Mouse (Mus musculus): Measurements from ENCODE around the gene Caap1. TPM values are rescaled to one million over a fixed set of nuclear protein-coding genes. Genes with fewer than 3 reads are reported as not detected.

Gene Caap1
- 1 to 10 TPM; 8.9 to 9.4 TPM for total RNA-seq (2021)
- long read RNA-seq, experiment 1, transcript Caap1-201 (6 exons, 2,107 nt), result major isoform, 20 of 23 reads
- long read RNA-seq, experiment 1, partial matches to known transcripts, result 2 of 23 reads
- long read RNA-seq, experiment 1, other reads (novel, unspliced or antisense), result 1 of 23 reads
- long read RNA-seq, experiment 2, transcript Caap1-201 (6 exons, 2,107 nt), result major isoform, 11 of 15 reads
- long read RNA-seq, experiment 2, partial matches to known transcripts, result 0 of 15 reads
- long read RNA-seq, experiment 2, other reads (novel, unspliced or antisense), result 3 of 15 reads

DNA sequence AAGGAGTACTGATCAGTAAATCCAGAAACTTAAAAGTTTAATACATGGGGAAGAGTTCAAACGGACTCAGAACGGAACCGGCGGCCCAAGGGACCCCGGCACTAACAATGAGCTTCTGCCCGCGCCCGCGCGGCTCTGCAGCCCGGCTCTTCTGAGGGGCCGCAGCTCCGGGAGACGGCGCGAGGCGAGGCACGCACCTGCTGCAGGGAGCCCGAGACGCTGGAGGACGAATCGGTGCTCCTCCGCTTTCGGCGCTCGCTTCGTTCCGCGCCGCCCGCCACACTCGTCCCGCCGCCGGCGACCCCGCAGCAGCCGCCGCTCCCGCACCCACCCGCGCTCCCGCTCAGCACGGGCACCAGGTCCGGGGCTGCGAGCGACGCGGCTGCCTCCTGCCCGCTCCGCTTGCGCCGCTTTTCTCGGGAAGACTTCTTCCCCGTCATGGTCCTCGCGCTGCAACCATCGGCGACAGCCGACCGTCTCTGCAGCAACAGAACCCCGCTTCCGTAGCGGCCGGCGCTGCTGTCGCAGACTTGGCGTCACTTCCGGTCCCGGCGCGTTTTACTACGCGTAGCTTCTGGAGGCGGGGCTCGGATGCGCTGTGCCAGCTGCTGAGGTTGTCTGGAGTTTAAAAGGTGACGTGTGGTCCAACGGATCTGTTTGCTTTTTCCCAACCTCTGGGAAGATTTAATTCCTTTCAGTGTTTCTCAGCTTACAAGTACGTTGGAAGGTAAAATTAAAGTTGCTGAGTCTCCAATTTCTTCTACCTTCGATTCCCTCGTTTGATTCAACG is at the start of gene Caap1, which contains the start of gene Gm10306:
Gene Caap1, minus strand, starts transcription at position 532 of the 790 bp plus-strand sequence.
Gene Gm10306, plus strand, starts transcription at position 282 of the 790 bp plus-strand sequence.
- peak; percentile 98 for DNase-seq

DNA sequence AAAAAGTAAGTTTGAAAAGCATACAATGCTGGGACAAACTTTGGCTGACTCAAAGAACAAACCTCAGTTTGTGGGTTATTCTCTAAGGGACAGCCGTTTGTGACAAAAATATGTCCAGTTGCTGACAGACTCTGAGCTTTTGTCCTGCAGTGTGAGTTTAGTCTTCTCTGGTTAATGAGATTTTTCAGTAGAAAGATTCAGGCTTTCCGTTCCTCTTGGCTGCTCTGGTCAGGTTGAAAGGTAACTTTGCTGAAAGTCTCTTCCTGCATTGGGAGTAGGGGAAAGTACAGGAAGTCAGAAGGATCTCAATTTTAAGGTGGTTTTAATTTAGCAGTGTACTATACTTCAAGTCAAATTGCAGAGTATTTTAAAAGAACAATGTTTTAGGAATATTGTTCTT is 49.0 kb upstream of the Caap1 start:
- DNase-seq, result no peak

DNA sequence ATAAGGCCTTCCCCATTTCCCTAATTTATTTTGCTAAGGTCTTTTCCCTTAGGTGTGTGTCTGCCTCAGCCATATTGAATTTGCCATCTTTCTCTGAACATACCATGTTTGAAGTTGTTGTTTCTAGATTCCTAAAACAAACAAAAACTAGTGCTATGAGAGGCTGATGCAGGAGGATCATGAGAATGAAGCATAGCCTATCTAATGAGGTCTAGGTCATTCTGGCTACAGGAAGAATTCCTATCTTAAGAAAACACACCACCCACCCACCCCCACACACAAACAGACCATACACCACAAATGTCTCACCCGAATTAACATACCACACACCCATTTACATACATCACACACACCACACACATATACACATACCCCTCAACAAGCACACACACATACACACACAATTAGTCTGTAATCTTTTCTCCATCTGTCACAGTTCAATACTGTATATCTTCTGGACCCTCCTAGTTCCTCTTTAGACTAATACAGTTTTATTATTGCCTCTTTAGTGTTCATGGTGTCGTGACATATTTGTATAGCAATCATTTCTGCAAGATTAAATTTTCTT is 47.9 kb upstream of the Caap1 start:
- no peak for DNase-seq

DNA sequence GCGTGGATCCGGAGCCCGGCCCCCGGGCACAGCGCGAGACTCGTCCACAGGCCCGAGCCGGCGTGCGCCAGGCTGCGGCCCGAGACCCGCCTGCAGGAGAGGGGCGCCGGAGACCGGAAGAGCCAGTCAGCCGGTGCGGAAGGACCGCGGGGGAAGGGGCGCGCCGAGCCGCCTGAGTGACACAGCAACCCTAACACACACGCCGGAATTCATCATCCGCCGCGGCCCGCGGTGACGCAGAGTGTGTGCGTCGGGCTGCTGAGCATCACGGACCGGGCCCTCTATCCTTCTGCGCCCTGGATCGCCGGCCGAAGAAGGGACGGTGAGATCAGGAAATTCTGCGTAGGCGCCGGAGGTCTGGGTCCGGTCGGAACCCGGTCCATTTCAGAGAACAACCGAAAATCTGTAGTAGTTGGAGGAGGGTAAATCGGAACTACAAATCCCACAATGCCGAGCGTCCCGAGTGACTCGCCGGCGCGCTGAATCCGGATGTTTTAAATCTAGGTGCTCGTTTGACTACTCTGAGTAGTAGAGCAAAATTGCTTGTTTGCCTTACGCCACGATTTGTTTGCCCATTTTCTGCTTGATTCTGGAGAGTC is 46.5 kb upstream of the Caap1 start, which contains the start of gene Plaa:
Gene Plaa, minus strand, starts transcription at position 214 of the 599 bp plus-strand sequence.
- peak; percentile 93 for DNase-seq

DNA sequence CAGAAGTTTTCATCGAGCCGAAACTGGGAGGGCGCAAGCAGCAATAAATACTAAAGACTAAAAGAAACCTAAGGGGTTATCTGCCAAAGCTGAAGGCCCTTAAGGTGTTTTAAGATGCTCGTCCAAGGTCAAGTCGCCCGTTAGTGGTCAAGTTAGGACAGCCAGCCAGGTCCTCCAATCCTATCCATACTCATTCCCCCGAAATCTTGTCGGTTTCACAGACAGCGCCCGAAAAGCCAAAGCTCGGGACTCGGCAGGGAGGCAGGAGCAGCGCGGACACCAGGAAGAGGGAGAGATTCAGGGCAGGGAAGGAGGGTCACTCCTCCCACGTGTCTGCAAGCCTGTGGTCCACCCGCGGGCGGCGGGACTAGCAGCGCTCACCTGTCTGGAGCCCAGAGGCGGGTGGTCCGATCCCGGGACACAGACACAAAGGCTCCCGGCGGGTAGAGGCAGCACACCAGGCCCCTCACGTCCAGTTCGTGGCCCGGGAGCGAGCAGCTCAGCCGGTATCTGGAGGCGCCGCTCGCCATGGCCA is 46.0 kb upstream of the Caap1 start:
- DNase-seq, result peak; percentile 65

DNA sequence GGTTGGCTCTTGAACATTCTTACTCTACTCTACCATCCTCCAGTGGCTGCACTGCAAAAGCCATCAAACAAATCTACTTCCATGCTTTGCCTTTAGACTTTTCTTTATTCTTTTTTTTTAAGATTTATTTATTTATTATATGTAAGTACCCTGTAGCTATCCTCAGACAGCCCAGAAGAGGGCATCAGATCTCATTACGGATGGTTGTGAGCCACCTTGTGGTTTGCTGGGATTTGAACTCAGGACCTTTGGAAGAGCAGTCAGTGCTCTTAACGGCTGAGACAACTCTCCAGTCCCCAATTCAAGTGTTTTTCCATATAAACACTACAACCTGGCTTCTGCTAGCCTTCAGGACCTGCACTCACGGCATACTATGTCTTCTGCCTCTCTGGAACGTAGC is 44.8 kb upstream of the Caap1 start:
- DNase-seq, result no peak

DNA sequence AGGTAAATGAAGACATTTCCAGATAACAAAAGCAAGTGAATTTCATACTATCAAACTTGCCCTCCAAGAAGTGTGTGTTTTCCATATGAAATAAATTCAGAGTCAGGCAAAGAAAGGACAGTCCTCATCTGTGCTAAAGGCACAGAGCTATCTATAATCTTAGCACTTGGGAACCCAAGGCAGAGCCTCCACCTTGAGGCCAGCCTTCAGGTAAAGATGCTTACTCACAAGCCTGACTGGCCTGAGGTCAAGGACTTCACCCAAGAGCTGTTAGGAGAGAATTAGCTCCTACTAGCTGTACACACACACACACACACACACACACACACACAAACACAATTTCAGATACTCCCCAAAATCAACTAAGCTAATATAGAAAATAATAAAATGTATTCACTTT is 36.1 kb upstream of the Caap1 start:
- no peak for DNase-seq

DNA sequence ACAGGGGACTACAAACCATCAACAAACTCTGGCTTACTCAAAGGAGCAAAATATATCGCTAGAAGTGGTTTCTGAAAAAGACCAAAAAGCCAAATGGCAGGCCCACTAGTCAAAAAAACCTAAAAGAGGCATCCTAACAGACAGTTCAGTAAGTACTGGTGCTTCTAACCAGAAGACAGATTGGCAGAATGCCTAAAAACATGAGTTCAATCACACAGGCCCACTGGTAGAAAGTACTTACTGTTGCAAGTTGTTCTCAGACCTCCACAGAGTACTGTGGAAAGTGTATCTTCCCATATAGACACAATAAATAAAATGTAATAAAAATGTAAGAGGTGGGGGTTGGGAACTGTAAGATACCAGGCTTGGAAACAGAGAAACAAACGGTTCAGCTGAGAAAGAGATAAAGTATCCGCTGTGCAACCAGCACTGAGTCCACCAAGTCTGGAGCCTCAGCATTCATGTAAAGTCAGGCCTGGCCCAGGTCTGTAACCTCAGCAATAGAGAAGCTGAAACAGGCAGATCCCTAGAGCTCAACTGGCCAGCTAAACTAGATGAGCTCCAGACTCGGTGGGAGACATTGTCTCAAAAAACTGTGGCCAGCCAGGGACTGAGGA is 35.3 kb upstream of the Caap1 start:
- no peak for DNase-seq

DNA sequence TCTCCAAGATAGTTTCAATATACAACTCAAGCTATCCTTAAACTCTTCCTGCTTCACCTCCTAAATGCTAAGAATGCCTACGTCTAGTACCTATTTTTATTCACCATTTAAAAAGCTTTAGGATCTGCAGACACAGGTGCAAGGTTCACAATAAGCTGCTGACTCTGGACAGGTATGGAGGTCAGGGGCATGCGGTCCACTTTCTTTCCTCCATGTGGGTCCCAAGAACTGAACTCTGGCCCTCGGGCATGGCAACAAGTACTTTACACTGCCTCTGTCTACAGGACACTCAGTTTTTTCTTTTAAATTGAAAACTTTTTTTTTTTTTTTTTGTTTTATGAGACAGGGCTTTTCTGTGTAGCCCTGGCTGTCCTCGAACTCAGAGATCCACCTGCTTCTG is 16.1 kb upstream of the Caap1 start:
- DNase-seq, result no peak

DNA sequence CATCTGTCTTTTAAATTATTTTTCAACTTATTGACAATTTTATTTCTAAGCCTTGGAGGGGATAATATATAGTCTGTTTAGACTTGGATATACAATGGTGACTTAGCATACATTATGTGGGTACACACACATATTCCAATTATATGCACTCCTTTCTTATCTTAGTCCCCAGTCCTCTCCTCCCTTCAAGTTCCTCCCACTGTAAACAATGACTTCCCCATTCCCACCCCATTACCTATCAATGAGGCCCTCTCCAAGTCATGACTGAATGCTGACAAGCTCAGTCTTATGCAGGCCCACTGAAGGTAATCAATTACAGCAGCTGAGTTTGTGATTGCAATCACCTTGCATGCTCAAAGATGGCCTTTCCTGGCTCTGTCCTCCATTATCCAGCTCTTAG is 7.7 kb upstream of the Caap1 start:
- DNase-seq, result no peak

DNA sequence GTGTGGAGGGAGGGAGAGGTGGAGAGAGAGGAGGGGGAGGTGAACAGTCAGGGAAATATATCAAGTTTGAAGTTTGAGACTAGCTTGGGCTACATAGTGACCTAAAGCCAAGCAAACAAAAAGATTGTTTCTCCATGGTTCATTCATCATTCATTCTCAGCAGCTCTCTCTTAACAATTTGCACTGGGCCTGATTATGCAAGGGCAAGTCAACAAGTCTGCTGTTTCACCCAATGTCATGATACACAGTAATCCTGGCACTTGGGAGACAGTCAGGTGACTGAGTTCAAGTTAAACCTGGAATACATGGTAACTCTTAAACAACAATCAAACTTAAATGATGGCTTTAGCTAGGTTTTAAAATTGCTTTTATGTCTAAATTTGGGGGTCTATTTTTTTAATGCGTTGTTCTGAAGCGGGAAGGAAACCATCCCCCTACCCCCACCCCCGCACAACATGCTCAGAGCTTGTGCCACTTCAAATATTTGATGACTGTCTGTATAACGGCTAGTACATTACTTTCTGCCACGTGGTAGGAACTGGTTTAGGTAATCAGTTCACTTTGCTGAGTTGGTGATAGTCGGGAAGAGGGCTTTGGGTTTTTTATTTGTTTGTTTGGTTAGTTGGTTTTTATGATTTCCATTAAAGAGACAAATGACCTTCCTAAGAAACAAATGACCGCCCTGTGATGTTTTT is 5.5 kb upstream of the Caap1 start:
- no peak for DNase-seq

DNA sequence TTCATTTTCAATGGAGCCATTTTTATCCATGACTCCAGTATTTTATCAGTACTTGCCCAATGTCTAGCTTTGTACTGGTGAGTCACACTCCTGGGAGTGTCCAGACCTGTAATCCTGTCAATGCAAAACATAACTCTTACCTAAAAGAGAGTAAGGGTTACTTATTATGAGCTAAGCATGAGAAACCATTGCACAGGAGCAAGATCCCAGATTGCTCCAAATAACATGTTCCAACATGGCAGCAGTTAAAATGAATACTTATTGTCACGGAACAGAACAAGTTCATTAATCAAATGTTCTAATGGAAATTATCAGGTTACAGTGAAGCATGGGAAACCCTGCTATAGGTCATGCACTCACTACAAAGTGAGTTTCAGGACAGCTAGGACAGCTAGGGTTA is 3.7 kb upstream of the Caap1 start:
- no peak for DNase-seq

DNA sequence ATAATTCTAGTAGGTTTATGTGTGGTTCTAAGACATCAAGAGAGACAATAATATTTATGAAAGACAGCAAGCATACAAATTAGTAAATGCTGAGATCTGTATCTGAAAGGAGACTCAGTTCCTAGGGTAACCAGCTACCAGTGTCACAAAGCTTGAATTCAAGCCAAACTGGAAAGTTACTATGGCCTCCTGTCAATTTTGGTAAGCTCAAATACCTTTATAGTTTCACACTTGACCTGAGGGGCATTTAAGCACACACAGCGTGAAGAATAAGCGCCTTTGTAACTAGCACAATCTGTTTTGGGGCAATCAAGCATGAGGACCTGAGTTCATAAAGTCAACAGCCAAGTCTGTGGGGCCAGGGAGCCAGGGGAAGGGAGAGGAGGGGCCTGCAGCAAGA is 2.7 kb upstream of the Caap1 start:
- no peak for DNase-seq

DNA sequence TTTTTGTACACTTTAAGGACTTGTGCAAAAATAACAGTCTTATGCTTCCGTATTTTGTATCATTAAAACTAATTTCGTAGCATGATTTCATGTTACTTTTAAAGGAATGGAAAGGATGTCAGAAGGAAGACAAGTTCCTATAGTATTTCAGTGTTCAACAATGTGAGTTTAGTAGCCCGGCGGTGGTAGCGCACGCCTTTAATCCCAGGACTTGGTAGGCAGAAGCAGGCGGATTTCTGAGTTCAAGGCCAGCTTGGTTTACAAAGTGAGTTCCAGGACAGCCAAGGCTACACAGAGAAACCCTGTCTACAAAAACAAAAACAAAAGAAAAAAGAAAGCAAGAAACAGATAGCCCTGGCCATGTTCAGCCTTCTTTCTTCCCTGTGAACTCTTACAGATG is 549 bp upstream of the Caap1 start:
- no peak for DNase-seq

DNA sequence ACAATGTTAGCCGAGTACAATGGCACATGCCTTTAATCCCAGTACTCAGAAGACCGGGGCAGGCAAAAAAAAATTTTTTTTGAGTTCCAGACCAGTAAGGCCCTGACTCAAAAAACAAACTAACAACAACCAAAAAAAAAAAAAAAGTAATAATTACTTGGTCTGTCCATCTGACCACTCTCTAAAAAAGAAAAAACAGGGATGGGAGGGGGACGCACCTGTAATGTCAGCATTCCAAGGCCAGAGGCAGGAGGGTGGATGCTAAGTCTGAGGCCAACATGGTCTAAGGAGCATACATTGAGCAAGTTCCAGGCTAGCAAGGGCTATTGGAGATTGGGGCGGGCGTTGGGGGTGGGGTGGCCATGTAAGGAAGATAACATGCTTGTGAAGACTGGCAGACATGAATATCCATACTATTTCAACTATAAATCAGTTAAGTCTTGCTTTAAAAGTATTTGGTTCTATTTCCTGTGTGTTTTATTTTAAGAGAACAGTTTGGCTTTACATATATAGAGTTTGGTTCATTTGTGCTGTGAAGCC is 1.6 kb downstream of the Caap1 start:
- DNase-seq, result no peak

DNA sequence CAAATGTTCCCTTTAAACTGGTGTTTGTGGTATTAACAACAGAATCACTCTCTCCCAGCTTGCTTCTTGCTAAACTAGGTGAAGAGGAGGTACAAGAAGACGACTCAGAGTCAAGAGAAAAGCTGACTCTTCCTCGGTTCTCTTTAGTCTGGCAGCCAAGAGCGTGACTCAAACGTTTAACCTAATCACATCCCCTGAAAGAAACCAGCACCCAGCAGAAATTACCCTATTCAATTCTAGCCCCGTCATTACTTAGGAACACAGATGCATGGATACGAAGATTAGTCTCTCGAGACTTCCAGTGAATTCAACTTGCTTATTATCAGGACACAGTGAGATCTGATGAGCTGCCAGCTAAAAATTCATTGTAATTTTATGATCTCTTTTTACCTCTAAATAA is 12.3 kb downstream of the Caap1 start:
- DNase-seq, result no peak

DNA sequence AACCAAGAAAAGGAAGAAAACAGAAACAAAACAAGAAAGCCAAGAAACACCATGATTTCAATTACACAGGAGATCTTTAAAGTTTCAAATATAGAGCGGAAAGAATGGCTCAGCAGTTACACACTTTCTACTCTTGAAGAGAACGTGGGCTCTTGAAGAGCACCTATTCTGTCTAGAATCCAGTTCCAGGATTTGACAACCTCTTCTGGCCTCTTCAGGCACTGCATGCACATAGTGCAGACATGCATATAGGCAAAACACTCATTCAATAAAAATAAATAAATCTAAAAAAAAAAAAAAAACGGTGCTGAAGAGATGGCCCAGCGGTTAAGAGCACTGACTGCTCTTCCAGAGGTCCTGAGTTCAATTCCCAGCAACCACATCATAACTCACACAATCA is 13.6 kb downstream of the Caap1 start:
- no peak for DNase-seq

DNA sequence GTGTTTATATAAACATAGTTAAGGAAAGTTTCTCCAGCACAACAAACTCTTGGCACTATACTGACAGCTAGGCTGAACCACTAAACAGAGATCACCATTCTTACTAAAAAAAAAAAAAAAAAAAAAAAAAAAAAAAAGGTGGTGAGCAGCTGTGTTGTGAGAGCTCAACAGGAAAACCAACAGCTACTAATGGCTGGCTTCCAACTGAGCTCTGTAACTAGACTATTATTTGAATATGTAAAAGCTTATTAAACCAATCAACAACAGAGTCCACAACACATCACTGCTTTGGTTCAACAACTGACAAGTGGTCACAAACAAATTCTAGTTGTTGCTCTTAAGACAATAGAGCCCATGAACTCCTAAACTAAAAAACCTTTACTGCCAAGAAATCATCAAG is 23.4 kb downstream of the Caap1 start:
- no peak for DNase-seq

DNA sequence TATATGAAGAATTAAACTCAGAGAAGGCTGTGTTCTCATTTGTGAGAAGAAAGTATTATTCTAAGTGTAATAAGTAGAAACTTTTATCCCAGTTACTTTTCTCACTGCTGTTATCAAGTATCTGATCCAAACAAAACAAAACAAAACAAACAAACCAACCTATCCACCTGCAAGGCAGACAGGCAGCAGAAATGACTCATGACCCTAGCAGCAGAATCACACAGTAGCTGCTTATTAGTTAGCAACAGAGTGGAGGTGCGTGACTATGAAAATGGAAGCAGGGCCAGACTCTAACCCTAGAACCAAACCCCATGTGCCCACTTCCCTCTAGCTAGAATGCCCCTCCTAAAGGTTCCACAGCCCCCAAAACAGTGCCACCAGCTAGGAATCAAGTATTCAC is 27.1 kb downstream of the Caap1 start:
- no peak for DNase-seq

DNA sequence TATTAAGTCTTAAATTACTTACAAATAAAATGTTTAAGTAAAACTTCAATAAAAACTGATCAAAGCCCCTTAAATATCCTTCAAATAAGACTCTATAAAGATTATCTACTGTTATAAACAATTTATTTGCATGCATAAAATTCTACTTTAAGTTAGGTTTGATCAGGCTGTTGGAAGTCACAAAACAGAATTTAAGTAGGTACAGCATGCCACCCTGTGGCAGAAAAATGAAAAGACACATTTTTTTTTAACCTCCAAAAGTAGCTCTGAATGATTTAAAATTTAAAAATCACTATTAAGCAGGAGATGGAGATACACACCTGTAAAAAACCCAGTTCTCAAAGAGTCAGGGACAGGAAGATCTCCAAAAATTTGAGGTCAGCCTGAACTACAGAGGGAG is 33.3 kb downstream of the Caap1 start:
- no peak for DNase-seq

DNA sequence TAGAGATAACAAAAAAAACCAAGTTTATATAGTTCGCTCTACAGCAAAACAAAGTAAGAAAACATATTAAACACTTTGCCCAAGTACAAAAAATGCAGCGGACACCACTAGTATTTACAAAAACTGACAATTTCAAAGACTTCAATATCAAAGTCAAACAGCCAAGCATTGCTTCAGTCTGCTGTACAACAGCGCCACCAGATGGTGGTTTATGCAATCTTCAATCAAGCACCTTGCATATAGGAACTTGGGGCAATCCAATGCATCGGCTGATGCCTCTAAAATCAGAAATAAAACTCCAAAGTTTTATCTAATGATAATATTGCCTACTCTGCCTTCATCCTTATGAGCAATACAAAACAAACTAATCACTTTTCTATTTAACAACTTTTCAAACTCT is 39.0 kb downstream of the Caap1 start:
- DNase-seq, result peak; percentile 79
